Mouse (Mus musculus) limb, embryonic 11.5 days (tissue): ENCODE results near the gene Msantd2. TPM values are rescaled to one million over a fixed set of nuclear protein-coding genes. Genes with fewer than 3 reads are reported as not detected.

ENCODE experiments used
- ATAC-seq: fragments of 200-750 bp; cut with Nextera tagmentation; 2 replicates; pipeline ENCODE4 v1.8.0; 2017; ENCODE audit warnings: low read depth; ENCODE audit not compliant: insufficient number of reproducible peaks, low FRiP score, low TSS enrichment
- DNase-seq: peaks from one replicate; pipeline ENCODE4 v3.0.0-alpha.2; 2015; ENCODE audit warnings: low spot score
- H3K27ac ChIP-seq: fragments of 300-500 bp; sonication (generic); replicated peaks from 2 replicates; pipeline ENCODE4 v1.5.1; 2014; ENCODE audit warnings: low read depth, mild to moderate bottlenecking, low read length
- H3K27me3 ChIP-seq: fragments of 300-500 bp; sonication (generic); 2 replicates; pipeline ENCODE4 v1.6.1; 2014; ENCODE audit warnings: mild to moderate bottlenecking, low read length, mixed read lengths; ENCODE audit not compliant: control insufficient read depth, insufficient read depth
- H3K36me3 ChIP-seq: fragments of 300-500 bp; sonication (generic); 2 replicates; pipeline ENCODE4 v1.6.1; 2014; ENCODE audit warnings: mild to moderate bottlenecking, low read length, moderate library complexity, mixed read lengths; ENCODE audit not compliant: control insufficient read depth, insufficient read depth
- H3K4me1 ChIP-seq: fragments of 300-500 bp; sonication (generic); 2 replicates; pipeline ENCODE4 v1.6.1; 2014; ENCODE audit warnings: low read length, mixed read lengths; ENCODE audit not compliant: control insufficient read depth, insufficient read depth
- H3K4me2 ChIP-seq: fragments of 300-500 bp; sonication (generic); 2 replicates; pipeline ENCODE4 v1.6.1; 2014; ENCODE audit warnings: low read depth, mild to moderate bottlenecking, moderate library complexity; ENCODE audit not compliant: severe bottlenecking
- H3K4me3 ChIP-seq: fragments of 300-500 bp; sonication (generic); 2 replicates; pipeline ENCODE4 v1.5.1; 2014; ENCODE audit warnings: low read depth, low read length
- H3K9ac ChIP-seq: fragments of 300-500 bp; sonication (generic); 2 replicates; pipeline ENCODE4 v1.6.1; 2014; ENCODE audit warnings: mild to moderate bottlenecking, low read length
- H3K9me3 ChIP-seq: fragments of 300-500 bp; sonication (generic); 2 replicates; pipeline ENCODE4 v1.6.1; 2016; ENCODE audit warnings: low read length; ENCODE audit not compliant: control insufficient read depth
- WGBS: fragments of 180-500 bp; shearing (Covaris S2); extraction: QIAGEN DNeasy Blood & Tissue Kit; methylation state at CpG from one replicate; pipeline ENCODE4 v1.1.7; 2014; 5-methylcytosine and 5-hydroxymethylcytosine counted together
- polyA plus RNA-seq: library from polyadenylated mRNA; unstranded; fragments of >200 nt; fragmentation: Nextera tagmentation; extraction: Ambion mirVana; gene quantifications from 2 replicates; pipeline ENCODE4 v1.2.1, GENCODE M21; 2014

The Msantd2 gene
- polyA plus RNA-seq, 1 experiment from 2014 or later: 34.1 TPM

- DNase-seq (no peak), ATAC-seq (no peak)
- Histone ChIP-seq H3K27me3 (peaks cover 11% of the 10 kb centered on the region), H3K4me1 (no peaks in the 10 kb centered on the region), H3K27ac (no peak overlapping the region), H3K4me2 (no peak overlapping the region), H3K9me3 (no peaks in the 10 kb centered on the region), H3K36me3 (no peaks in the 10 kb centered on the region), H3K4me3 (no peak overlapping the region), H3K9ac (no peak overlapping the region)
- WGBS: 86% methylated on average over 6 of the region's 6 CpGs
These were observed 51.8 kb downstream of the Msantd2 start for GRCm38 (mm10) chr9:37540701-37541575.

DNA sequence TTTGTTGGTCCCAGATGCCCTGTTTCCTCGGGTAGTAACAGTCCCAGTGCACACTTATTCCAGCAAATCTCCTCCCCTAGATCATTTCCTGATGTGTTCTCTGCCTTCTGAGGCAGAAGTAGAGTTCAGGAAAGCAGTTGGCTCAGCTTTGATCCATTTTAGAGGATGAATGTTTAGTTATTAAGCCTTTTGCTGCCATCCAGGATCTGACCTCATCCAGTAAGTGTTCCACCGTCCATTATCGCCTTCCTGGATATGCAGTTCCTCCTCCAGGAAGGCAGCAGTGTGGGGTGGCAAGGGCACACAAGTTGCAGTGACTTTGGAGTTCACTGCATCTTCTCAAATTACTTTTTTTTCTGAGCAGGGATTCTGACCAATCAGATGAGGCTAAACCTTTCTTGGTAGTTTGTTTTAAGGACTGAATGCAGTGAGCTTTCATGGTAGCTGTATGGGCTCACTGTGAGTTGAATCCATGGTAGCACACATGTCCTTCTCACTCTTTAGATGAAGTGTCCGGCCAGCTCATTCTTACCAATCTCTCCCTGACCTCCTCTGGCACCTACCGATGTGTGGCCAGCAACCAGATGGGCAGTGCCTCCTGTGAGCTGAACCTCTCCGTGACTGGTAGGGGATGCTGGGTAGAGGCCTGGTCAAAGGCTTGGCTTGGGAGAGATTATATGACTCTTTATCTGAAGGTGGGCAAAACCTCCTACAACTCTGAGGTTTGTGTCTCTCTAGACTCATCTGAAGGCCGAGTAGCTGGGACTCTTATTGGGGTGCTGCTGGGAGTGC, 52.9 kb downstream of the Msantd2 start:
- WGBS: 70% methylated on average over 7 of the region's 7 CpGs

GRCm38 (mm10) chr9:37543869-37544440, 54.8 kb downstream of the Msantd2 start:
- 25% methylated on average over 12 of the region's 12 CpGs for WGBS
- Histone ChIP-seq H3K36me3 (no peaks in the 10 kb centered on the region), H3K9me3 (no peaks in the 10 kb centered on the region), H3K27me3 (peaks cover 18% of the 10 kb centered on the region), H3K4me1 (no peaks in the 10 kb centered on the region), H3K4me2 (peak overlapping the region; percentile 47), H3K4me3 (peak overlapping the region; percentile 17), H3K27ac (no peak overlapping the region), H3K9ac (no peak overlapping the region)
- DNase-seq: no peak
- ATAC-seq: peak; percentile 18; the same call in 1 of the 2 replicates

More for the DNA sequence above, 52.9 kb downstream of the Msantd2 start:
- no peak for DNase-seq
- Histone ChIP-seq H3K9me3 (no peaks in the 10 kb centered on the region), H3K9ac (no peak overlapping the region), H3K4me2 (no peak overlapping the region), H3K4me1 (no peaks in the 10 kb centered on the region), H3K27me3 (peaks cover 18% of the 10 kb centered on the region), H3K4me3 (no peak overlapping the region), H3K36me3 (no peaks in the 10 kb centered on the region), H3K27ac (no peak overlapping the region)
- ATAC-seq: no peak

DNA sequence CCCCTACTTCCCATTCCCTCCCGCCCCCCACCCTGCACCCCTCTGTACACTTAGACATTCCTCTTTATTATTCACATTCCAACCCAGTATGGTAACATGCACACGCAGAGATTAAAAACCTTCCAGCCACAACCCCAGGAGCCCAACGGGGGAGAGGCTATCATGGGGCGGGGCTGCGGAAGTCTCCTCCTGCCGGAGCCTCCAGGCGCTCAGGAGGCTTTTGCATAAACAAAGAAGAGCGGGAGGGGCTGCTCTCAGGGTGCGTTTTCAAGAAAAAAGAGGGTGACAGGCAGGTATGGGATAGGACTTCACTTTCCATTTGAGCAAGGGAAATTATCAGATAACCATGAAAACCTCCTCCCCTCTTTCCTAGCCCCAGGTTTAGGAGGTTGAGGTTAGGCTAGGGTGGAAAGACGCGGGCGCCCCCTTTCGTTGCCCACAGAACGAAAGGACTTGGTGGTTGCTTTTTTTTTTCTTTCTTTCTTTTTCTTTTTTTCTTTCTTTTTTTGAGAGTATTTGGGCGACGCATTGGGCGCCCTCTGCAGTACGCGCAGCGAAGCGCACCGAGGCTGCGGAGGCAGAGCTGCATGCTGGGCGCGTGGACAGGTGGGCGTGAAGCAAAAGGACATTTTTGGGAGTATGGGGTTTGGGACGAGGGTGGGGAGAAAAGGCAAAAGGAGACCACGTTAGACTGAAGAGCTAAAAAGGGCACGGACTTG, 55.5 kb downstream of the Msantd2 start:
- no peaks in the 10 kb centered on the region for H3K36me3 ChIP-seq
- H3K4me1 ChIP-seq: no peaks in the 10 kb centered on the region
- peak overlapping the region; percentile 17 for H3K4me3 ChIP-seq
- DNase-seq: peak; percentile 79
- H3K4me2 ChIP-seq: peak overlapping the region; percentile 47
- H3K27ac ChIP-seq: no peak overlapping the region
- peak; percentile 42; the same call in 1 of the 2 replicates for ATAC-seq
- no peak overlapping the region for H3K9ac ChIP-seq
- no peaks in the 10 kb centered on the region for H3K9me3 ChIP-seq
- peaks cover 21% of the 10 kb centered on the region for H3K27me3 ChIP-seq
- 2% methylated on average over 29 of the region's 29 CpGs for WGBS

DNA sequence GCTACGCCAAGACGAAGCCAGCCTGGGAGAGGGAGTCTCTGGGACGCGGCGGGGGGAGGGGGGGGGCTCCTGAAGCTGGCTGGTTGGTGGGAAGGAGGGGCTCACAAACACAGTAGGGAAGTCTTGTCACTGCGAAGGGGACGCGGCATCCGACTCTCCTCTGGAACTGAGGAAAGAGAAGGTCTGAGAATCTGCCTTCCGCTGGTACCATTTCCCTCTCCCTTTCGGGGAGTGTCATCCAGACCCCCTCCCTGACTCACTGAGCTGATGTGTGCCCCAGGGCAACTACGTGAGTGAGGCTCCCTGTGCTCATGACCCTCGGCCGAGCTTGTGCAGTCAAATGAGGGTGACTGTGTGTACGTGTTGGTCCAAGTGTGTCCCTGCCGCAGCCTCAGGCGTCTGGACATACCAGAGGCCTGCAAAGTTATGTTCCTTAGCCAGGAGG, 56.1 kb downstream of the Msantd2 start:
- no peaks in the 10 kb centered on the region for H3K36me3 ChIP-seq
- no peak overlapping the region for H3K27ac ChIP-seq
- H3K27me3 ChIP-seq: peaks cover 22% of the 10 kb centered on the region
- 0 out of 2 replicates have a peak, but pooled peaks have one; percentile 33 for ATAC-seq
- no peaks in the 10 kb centered on the region for H3K4me1 ChIP-seq
- peak; percentile 41 for DNase-seq
- H3K9ac ChIP-seq: no peak overlapping the region
- no peaks in the 10 kb centered on the region for H3K9me3 ChIP-seq
- peak overlapping the region; percentile 17; the same call in 1 of the 2 replicates for H3K4me3 ChIP-seq
- WGBS: 3% methylated on average over 16 of the region's 17 CpGs
- H3K4me2 ChIP-seq: peak overlapping the region; percentile 47

GRCm38 (mm10) chr9:37545847-37546452, 56.8 kb downstream of the Msantd2 start:
- no peak for ATAC-seq
- DNase-seq: no peak
- Histone ChIP-seq H3K9ac (no peak overlapping the region), H3K4me1 (no peaks in the 10 kb centered on the region), H3K4me3 (no peak overlapping the region), H3K36me3 (no peaks in the 10 kb centered on the region), H3K27ac (no peak overlapping the region), H3K27me3 (peaks cover 30% of the 10 kb centered on the region), H3K9me3 (no peaks in the 10 kb centered on the region), H3K4me2 (no peak overlapping the region)
- 7% methylated on average over 27 of the region's 27 CpGs for WGBS

- H3K27me3 ChIP-seq: peaks cover 35% of the 10 kb centered on the region
- 64% methylated on average over 1 of the region's 1 CpGs for WGBS
- no peak overlapping the region for H3K9ac ChIP-seq
- no peak for DNase-seq
- H3K4me3 ChIP-seq: no peak overlapping the region
- H3K36me3 ChIP-seq: no peaks in the 10 kb centered on the region
- no peak for ATAC-seq
- peaks cover 3% of the 10 kb centered on the region; the same call in 1 of the 2 replicates for H3K4me1 ChIP-seq
- H3K27ac ChIP-seq: no peak overlapping the region
- no peak overlapping the region for H3K4me2 ChIP-seq
- H3K9me3 ChIP-seq: no peaks in the 10 kb centered on the region
These were observed 57.8 kb downstream of the Msantd2 start for GRCm38 (mm10) chr9:37546889-37547288.
